Mouse (Mus musculus): ENCODE results near the gene Klhl6.
"Not testable (repeated sequence)": the region's sequence is repeated elsewhere in the genome, so short reads cannot be mapped to it uniquely, and the experiment has no call there.

Gene Klhl6

DNA sequence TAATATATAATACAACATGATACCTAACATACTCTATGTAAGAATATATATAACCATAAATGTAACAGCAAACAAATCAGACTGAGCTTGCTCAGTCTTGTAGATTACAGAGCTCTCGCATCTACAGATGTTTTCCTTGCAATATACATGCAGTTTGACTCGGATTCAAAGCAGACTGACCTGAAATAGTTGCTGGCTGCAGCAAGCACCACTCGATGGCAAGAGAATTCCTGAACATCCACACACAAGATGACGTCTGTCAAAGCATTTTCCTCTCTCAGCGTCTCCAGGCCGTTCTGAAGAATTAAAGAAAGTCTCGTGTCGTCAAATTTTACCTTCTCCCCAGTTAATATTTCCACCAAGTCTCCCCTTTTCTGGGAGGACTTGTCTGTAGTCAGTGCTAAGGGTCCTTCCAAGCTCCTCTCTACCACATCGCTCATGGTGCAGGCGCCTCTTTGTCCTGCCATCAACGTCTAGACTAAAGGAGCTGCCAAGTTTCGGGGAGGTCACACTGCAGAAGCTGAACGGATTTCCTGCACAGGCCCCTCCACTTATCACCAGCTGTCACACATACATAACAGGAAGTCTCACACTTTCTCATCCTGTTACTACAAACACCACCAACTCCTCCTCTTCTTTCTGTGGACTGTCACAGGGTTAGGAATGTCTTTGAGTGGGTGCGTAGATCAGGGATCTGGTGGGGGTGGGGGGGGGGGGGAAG lies at the start of gene Klhl6:
Gene Klhl6, minus strand, starts transcription at position 501 of the 721 bp plus-strand sequence.
- peak in 1 of 2 experiments; percentile 17 for DNase-seq (ENCODE audit: low spot score in 2 of 2)

GRCm38 (mm10) chr16:20027241-20027640 lies 44.4 kb upstream of the Klhl6 start:
- DNase-seq (ENCODE audit: low spot score in 2 of 2): not testable (repeated sequence)

GRCm38 (mm10) chr16:20022821-20023220 lies 40.0 kb upstream of the Klhl6 start:
- DNase-seq (ENCODE audit: low spot score in 2 of 2): no peak

DNA sequence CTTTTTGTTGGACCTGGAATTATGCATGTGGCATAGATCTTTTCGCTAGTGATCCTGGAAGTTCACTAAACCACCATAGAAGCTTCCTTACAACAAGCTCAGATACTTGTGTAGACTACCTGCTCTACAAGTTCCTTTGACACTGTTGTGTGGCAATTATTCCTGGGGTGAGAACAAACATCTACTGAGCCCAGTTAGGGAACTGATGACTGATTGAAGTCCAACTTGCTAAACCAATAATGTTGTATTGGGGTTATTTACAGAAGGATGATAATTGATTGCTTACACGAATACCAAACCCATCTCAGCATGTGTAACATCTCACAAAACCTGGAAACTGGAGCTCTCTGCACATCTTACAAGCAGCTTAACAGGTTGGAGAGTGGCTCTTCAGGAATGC lies 39.0 kb upstream of the Klhl6 start:
- DNase-seq (ENCODE audit: low spot score in 2 of 2): no peak

- DNase-seq (ENCODE audit: low spot score in 2 of 2): no peak
Observed at GRCm38 (mm10) chr16:20012647-20013046, 29.8 kb upstream of the Klhl6 start.

- DNase-seq (ENCODE audit: low spot score in 2 of 2): no peak
Observed at GRCm38 (mm10) chr16:20006066-20006465, 23.2 kb upstream of the Klhl6 start.

- not testable (repeated sequence) for DNase-seq (ENCODE audit: low spot score in 2 of 2)
Observed at GRCm38 (mm10) chr16:20000286-20000685, 17.4 kb upstream of the Klhl6 start.

DNA sequence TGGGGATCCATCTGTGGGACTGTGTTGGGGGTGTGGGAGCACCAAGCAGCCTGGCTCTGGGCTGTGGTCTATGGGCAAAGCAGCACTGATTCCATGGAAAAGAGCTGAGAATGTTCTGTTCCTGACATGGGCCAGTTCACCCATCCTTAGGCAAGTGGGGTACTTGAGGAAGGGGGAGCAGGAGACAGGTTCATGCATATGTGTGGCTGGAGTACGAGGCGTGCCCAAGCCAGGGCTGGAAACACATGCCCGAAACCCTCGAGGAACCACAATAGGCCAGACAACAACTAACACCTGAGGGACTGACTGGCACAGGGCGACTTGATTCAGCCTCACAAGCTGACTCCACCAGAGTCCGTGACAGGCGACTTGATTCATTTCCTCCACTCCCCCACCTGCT lies 14.8 kb upstream of the Klhl6 start:
- DNase-seq (ENCODE audit: low spot score in 2 of 2): no peak

DNA sequence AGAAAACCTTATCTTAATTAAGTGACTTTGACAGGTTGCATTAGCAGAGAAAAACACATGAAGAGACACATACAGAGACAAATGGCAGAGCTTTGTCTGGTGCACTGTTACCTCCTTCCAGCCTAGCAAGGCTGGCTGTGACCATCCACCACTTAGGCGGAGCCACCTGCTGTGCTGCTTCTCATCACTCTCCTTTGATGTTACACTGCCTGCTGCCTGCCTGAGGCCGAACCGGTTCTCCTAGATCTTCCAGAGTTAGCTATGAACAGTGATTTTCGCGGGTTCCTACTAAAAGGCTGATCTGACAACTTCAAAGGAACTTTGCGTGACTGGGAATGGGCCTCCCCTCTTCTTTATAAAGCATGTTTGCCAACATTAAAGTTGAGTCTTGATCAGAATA lies 14.1 kb upstream of the Klhl6 start:
- DNase-seq (ENCODE audit: low spot score in 2 of 2): not testable (repeated sequence)

DNA sequence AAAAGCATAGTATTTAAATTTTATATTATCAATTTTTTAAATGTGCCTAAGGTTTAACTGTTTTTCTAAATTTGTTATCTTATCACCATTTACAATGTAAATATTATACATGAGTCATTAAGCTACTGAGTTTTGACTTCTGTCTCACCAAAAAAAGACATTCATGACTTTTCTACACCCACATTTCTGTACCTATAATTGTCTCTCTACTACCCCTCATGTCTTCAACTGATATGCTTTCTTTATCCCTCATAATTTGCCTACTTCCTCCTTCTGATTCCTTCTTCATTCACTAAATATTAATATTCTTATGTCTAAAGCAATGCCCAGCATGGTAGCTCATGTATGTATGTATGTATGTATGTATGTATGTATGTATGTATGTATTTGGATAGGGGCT lies 13.0 kb upstream of the Klhl6 start:
- no peak for DNase-seq (ENCODE audit: low spot score in 2 of 2)

- no peak for DNase-seq (ENCODE audit: low spot score in 2 of 2)
Observed at GRCm38 (mm10) chr16:19993278-19993677, 10.4 kb upstream of the Klhl6 start.

DNA sequence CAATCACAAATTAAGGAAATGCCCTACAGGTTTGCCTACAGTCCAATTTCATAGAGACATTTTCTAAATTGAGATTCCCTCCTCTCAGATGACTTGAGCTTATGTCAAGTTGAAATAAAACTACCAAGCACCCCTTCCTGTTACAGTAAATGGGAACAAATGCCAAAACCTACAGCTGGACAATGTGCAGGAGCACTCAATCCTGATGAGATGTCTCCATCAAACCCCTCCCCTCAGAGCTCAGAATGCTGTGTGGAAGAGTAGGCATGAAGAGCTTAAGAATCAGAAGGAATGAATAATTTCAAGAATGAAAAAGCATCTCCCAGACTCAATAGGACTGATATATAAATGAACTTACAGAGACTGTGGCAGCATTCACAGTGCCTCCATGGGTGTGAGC lies 7.7 kb upstream of the Klhl6 start:
- DNase-seq (ENCODE audit: low spot score in 2 of 2): no peak

GRCm38 (mm10) chr16:19987589-19987988 lies 4.8 kb upstream of the Klhl6 start:
- no peak for DNase-seq (ENCODE audit: low spot score in 2 of 2)

DNA sequence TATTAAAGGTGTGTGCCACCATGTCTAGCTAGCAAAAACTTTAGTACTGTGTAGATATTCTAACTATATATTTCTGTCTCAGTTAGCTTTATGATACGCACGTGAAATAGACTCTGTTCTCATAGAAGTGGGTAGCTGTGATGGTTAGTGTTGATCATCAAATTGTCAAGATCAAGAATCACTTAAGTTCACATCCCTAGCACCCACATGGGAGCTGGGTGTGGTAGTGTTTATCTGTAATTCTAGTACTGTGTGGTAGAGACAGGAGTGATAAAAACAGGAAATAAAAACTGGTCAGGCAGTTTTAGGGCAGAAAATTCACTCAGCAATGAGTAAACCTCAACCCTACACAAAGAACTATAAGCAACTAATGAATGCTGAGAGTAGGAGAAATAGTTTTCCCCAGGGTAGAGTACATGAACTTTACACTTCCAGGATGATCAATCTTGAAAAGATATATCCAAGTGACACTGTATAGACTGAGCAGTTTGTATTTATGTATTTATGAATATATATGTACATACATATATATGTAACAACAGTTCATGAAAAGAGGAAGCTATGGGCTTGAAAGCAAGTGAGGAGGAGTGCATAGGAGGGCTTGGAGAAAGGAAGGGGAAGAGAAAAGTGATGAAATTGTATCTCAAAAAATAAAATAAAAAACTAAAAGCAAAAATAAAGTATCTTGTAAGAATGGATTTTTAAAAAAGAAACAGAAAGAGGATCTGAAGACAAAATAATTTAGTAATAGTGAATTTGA lies 2.2 kb upstream of the Klhl6 start:
- DNase-seq (ENCODE audit: low spot score in 2 of 2): no peak

GRCm38 (mm10) chr16:19983559-19983958 lies 722 bp upstream of the Klhl6 start:
- no peak for DNase-seq (ENCODE audit: low spot score in 2 of 2)

DNA sequence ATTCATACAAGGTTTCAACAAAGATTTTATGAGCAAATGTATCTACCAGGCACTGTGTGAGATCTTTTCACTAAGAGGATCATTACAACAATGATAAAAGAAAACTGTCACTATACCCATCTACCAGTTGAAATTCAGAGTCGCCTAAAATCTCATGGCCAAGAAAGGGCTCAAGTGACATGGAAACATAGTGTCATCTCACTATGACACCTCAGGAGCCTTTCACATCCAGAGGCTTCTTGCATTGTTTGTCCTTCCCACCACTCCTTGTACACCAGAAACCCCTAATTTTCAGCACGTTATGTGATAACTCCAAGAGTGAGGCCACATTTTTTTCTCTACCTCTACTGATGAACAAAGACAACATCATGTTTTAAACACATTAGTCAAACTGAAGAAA lies 1.2 kb downstream of the Klhl6 start:
- no peak for DNase-seq (ENCODE audit: low spot score in 2 of 2)

DNA sequence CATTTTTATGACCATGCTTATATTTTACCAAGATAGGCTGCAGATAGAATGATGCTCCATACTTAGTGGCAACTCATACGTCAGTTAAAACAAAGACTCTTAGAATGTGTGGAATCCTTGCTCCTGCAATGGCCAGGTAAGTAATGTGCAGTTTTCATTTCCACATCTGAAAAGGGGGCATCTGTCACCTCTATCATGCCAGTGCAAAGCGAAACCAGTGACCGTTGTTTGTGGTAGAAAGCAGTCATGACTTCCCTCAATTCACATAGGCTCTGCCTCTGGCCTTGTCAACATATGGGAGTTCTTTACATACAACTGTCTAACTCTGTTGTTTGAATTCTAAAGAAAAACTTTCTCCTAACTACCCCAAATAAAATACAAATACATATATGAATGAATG lies 1.8 kb downstream of the Klhl6 start:
- DNase-seq (ENCODE audit: low spot score in 2 of 2): no peak

- DNase-seq (ENCODE audit: low spot score in 2 of 2): no peak
Observed at GRCm38 (mm10) chr16:19979755-19980154, 3.1 kb downstream of the Klhl6 start.

- no peak for DNase-seq (ENCODE audit: low spot score in 2 of 2)
Observed at GRCm38 (mm10) chr16:19977282-19977681, 5.6 kb downstream of the Klhl6 start.

GRCm38 (mm10) chr16:19976825-19977224 lies 6.0 kb downstream of the Klhl6 start:
- no peak for DNase-seq (ENCODE audit: low spot score in 2 of 2)

- DNase-seq (ENCODE audit: low spot score in 2 of 2): no peak
Observed at GRCm38 (mm10) chr16:19975432-19975831, 7.4 kb downstream of the Klhl6 start.

GRCm38 (mm10) chr16:19973480-19973879 lies 9.4 kb downstream of the Klhl6 start:
- DNase-seq (ENCODE audit: low spot score in 2 of 2): peak in 1 of 2 experiments; percentile 6

DNA sequence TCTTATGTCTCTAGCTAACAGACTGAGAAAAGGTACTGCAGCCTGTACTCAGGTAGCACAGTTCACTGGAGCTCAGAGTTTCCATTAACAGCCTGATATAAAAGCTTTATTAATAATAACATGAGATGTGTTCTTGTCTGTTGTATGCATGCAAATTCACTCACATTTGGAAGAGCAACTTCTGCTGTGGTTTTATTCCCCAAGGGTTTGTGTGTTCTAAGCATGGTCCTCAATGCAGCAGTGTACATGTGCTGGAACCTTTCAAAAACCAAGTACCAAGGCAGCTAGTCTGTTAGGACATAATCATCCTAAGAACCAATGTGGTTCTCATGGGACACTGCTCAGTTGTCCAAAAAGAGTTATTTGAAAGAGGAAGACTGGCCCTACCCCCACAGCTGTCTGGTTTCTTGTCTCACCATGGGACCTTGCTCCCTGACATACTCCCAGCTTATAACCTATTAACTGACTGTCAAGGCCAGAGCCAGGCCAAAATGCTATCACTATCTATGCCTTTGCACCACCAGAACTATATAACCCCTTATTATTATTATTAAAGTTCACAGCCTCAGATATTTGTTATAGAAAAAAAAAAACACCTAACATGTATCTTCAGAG lies 10.0 kb downstream of the Klhl6 start:
- no peak for DNase-seq (ENCODE audit: low spot score in 2 of 2)

Measured in left cerebral cortex, adult 9 months (tissue).